Mouse (Mus musculus): ENCODE results near the gene Tnks2.

GRCm38 (mm10) chr19:36806842-36807241 lies 27.2 kb upstream of the Tnks2 start:
- TF ChIP-seq CTCF (IDR thresholded peaks at IDR 0.05; ENCODE audit: low read depth, low read length), result no peak
- no peak for TF ChIP-seq POLR2A (IDR thresholded peaks at IDR 0.05; ENCODE audit: borderline replicate concordance, low read depth, low read length)
